Mouse (Mus musculus) NIH3T3 (cell line): Measurements from ENCODE around the gene Nell2.

Source experiments
- DNase-seq: peaks from one replicate; pipeline ENCODE4 v3.0.0-alpha.2; 2012; ENCODE audit warnings: low read depth

Gene Nell2

GRCm38 (mm10) chr15:95100133-95100532 lies 428.2 kb downstream of the Nell2 start:
- DNase-seq: no peak

GRCm38 (mm10) chr15:95085962-95086361 lies 442.4 kb downstream of the Nell2 start:
- DNase-seq: no peak

GRCm38 (mm10) chr15:95081654-95082053 lies 446.7 kb downstream of the Nell2 start:
- DNase-seq: no peak

- DNase-seq: no peak
Measured at GRCm38 (mm10) chr15:95075356-95075755, 453.0 kb downstream of the Nell2 start.

GRCm38 (mm10) chr15:95070881-95071280 lies 457.5 kb downstream of the Nell2 start:
- no peak for DNase-seq

GRCm38 (mm10) chr15:95068799-95069198 lies 459.6 kb downstream of the Nell2 start:
- DNase-seq: no peak

GRCm38 (mm10) chr15:95068023-95068422 lies 460.3 kb downstream of the Nell2 start:
- DNase-seq: no peak

- no peak for DNase-seq
Measured at GRCm38 (mm10) chr15:95055081-95055650, 473.2 kb downstream of the Nell2 start.

- peak; percentile 2 for DNase-seq
Measured at GRCm38 (mm10) chr15:95049171-95049729, 479.1 kb downstream of the Nell2 start.

- no peak for DNase-seq
Measured at GRCm38 (mm10) chr15:95047486-95047885, 480.9 kb downstream of the Nell2 start.

- DNase-seq: no peak
Measured at GRCm38 (mm10) chr15:95044011-95044410, 484.3 kb downstream of the Nell2 start.

- DNase-seq: no peak
Measured at GRCm38 (mm10) chr15:95042437-95042836, 485.9 kb downstream of the Nell2 start.

- DNase-seq: no peak
Measured at GRCm38 (mm10) chr15:95029487-95029875, 498.9 kb downstream of the Nell2 start.

GRCm38 (mm10) chr15:95028862-95029486 lies 499.4 kb downstream of the Nell2 start:
- no peak for DNase-seq
